Mouse (Mus musculus) CD8-positive naive resting alpha-beta T cell, adult 57 days (primary cell): ENCODE measurements around the gene Hoxc4. TPM values are rescaled to one million over a fixed set of nuclear protein-coding genes. Genes with fewer than 3 reads are reported as not detected.

ENCODE experiments used
- total RNA-seq: library from RNA; stranded (reverse); gene quantifications from one replicate; pipeline ENCODE4 v1.2.4, GENCODE M21; 2023

The Hoxc4 gene
- total RNA-seq, result not detected

GRCm38 (mm10) chr15:103018636-103019035 lies at the start of gene Hoxc4:
TSS of gene Hoxc4 (plus strand) at chr15:103018934.

GRCm38 (mm10) chr15:102976171-102976570 lies 42.6 kb upstream of the Hoxc4 start, which contains the start of gene Hoxc9:
TSS of gene Hoxc9 (plus strand) at chr15:102976439.

DNA sequence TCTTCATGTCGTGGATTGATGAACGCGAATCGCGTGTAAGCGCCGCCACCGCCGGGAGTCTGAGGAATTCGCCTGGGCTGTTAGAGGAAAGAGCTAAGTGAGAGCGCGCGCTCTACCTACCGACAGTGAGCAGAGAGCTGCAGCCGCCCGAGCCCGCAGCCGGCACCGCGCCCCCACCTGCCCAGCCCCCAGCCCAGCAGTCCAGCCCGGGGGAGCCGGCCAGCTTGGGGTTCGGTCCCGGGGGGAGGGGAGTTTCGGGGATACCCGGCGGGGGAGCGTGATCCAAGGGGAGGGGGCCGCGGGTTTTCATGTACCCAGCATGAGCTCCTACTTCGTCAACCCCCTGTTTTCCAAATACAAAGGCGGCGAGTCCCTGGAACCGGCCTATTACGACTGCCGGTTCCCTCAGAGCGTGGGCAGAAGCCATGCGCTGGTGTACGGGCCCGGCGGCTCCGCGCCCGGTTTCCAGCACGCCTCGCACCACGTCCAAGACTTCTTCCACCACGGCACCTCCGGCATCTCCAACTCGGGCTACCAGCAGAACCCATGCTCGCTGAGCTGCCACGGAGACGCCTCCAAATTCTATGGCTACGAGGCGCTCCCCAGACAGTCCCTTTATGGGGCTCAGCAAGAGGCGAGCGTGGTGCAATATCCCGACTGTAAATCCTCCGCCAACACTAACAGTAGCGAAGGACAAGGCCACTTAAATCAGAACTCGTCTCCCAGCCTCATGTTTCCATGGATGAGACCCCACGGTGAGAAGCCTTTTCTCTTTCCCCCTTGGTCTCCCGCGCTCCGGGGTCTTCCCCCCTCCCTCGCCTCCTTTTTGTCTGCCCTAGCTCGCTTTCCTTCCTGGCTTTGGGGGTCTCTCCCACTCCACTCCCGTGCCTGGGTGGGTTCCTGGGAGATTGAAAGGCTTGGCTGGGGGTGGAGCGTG lies 28.0 kb upstream of the Hoxc4 start, which contains the start of gene Hoxc8:
TSS of gene Hoxc8 (plus strand) at position 147 of the 937 bp plus-strand sequence.

DNA sequence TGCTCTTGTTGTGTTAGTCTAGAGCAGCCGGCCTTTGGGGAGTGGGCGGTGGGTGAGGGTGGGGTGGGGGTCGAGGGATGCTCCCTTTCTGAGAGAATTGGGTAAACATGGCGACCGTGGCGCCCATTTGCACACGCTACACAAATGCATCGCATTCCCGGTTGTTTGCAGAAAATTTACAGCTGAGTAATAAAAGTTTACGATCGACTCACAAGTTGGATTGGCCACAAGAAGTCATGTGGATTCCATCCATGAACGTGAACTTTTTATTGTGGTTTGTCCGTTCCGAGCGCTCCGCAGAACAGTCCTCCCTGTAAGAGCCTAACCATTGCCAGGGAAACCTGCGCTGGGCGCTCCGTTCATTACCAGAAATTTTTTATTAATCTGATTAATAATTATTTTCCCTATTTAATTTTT lies 20.8 kb upstream of the Hoxc4 start, which contains the start of gene Hoxc6:
TSS of gene Hoxc6 (plus strand) at position 319 of the 417 bp plus-strand sequence.

Other genes starting within 250 kb of the Hoxc4 start
- not detected for gene Hoxc13, start 97.8 kb upstream of the Hoxc4 start, total RNA-seq
- gene Hoxc12, start 82.2 kb upstream of the Hoxc4 start, total RNA-seq, result not detected
- gene Hoxc11, start 64.5 kb upstream of the Hoxc4 start, total RNA-seq, result not detected
- not detected for gene Hoxc10, start 52.1 kb upstream of the Hoxc4 start, total RNA-seq
- not detected for gene Hoxc5, start 51.5 kb upstream of the Hoxc4 start, total RNA-seq
- gene Hoxc9, start 42.5 kb upstream of the Hoxc4 start, total RNA-seq, result not detected
- not detected for gene Hoxc8, start 28.3 kb upstream of the Hoxc4 start, total RNA-seq
- not detected for gene Hoxc6, start 20.7 kb upstream of the Hoxc4 start, total RNA-seq
- 6.2 TPM for gene Smug1, start 148.2 kb downstream of the Hoxc4 start, total RNA-seq
- gene Cbx5, start 220.9 kb downstream of the Hoxc4 start, total RNA-seq, result 20.5 TPM
- 625 TPM for gene Hnrnpa1, start 221.5 kb downstream of the Hoxc4 start, total RNA-seq
- gene Nfe2, start 239.5 kb downstream of the Hoxc4 start, total RNA-seq, result 0.31 TPM